Comparison of ENCODE assay signal across 27 mouse cellular contexts in the genomic region with DNA sequence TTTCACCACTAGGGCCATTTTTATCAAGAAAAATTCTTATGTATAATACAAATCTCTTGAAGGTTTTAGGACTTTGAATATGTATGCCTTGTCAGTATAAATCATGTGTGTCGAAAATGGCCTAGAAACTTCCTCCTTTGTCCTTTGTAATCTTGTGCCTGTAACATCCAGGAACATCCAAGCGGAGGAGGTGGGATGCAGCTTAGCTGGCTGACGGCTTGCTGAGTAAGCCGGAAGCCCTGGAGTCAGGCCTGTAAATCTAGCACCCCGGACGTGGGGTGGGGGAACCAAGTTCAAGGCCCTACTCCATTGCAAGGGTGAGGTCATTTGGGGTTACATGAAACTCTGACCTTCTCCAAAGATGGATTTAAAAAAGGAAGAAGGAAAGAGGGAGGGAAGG.
A peak's percentile ranks its signal among the peaks of the same experiment; 100 is the strongest.
DNase-seq lines count a peak whose midpoint lies in the region; ATAC-seq lines count a peak whose summit lies in the region.
"Had no signal": no experiment of that assay in that cellular context is flagged by ENCODE, and none has a peak within 500 bp of the region (broad histone marks: within the 10 kb centered on the region; RNA-seq: fewer than 3 reads in every experiment).

No protein-coding gene starts in this region.

- DNase-seq in adrenal gland, postnatal 14 days, result peak; percentile 18
- DNase-seq in adrenal gland, adult (ENCODE audit: inconsistent age in 2 of 2, low spot score in 1 of 2), result no peak
- peak; percentile 67 for DNase-seq in heart, adult 11 months
- DNase-seq in heart, embryonic 10.5 days (ENCODE audit: low spot score), result no peak
- DNase-seq in kidney, postnatal 10 days, result peak; percentile 28
- DNase-seq in kidney, adult 18-20 months, result no peak
- peak; percentile 27 to 48 for DNase-seq in kidney, postnatal 25 days
- DNase-seq: adrenal gland, adult 8-10 months; adrenal gland, postnatal 25 days; B cell, adult 2 months; cerebellum, adult 11 months; cerebellum, adult 18-20 months; cerebellum, adult 8-10 months; cerebellum, adult 9-11 months; cerebellum, postnatal 14 days; cerebellum, postnatal 36 days; embryo, embryonic 11 days had no signal

- H3K27me3 ChIP-seq in heart, embryonic 10.5 days (ENCODE audit: insufficient read depth, poor library complexity, severe bottlenecking), result peaks cover 3% of the 10 kb centered on the region; the same call in 1 of the 2 replicates
- H3K27me3 ChIP-seq in kidney, embryonic 14.5 days (ENCODE audit: control insufficient read depth, insufficient read depth, low read length), result no peaks in the 10 kb centered on the region
- H3K27me3 ChIP-seq: CH12.LX; embryonic facial prominence, embryonic 13.5 days; embryonic facial prominence, embryonic 15.5 days; forebrain, embryonic 12.5 days had no signal

- H3K27ac ChIP-seq in heart, embryonic 10.5 days, result no peak overlapping the region
- H3K27ac ChIP-seq in kidney, embryonic 14.5 days (ENCODE audit: low read depth, low read length), result no peak overlapping the region
- H3K27ac ChIP-seq: forebrain, embryonic 10.5 days; forebrain, embryonic 12.5 days had no signal

- no peaks in the 10 kb centered on the region for H3K36me3 ChIP-seq in heart, embryonic 10.5 days
- H3K36me3 ChIP-seq in kidney, embryonic 14.5 days (ENCODE audit: control insufficient read depth, insufficient read depth, low read length), result no peaks in the 10 kb centered on the region
- H3K36me3 ChIP-seq: embryonic facial prominence, embryonic 13.5 days; embryonic facial prominence, embryonic 15.5 days; forebrain, embryonic 10.5 days; forebrain, embryonic 12.5 days had no signal

- WGBS in heart, embryonic 10.5 days, result 77% methylated on average over 6 of the region's 6 CpGs
- WGBS in kidney, embryonic 14.5 days, result 52% methylated on average over 6 of the region's 6 CpGs

- H3K9ac ChIP-seq in kidney, embryonic 14.5 days (ENCODE audit: low read depth, low read length), result no peak overlapping the region
- H3K9ac ChIP-seq: embryonic facial prominence, embryonic 13.5 days; embryonic facial prominence, embryonic 15.5 days; forebrain, embryonic 12.5 days had no signal

- H3K4me3 ChIP-seq in heart, embryonic 10.5 days, result no peak overlapping the region
- no peak overlapping the region for H3K4me3 ChIP-seq in kidney, embryonic 14.5 days (ENCODE audit: low read length)
- H3K4me3 ChIP-seq: embryonic facial prominence, embryonic 13.5 days; embryonic facial prominence, embryonic 15.5 days; erythroblast, embryonic 14.5 days; forebrain, embryonic 10.5 days; forebrain, embryonic 12.5 days had no signal

- H3K4me2 ChIP-seq in kidney, embryonic 14.5 days (replicated peaks; ENCODE audit: low read depth, low read length), result no peak overlapping the region
- H3K4me2 ChIP-seq: embryonic facial prominence, embryonic 13.5 days; embryonic facial prominence, embryonic 15.5 days; forebrain, embryonic 12.5 days had no signal

- no peaks in the 10 kb centered on the region for H3K9me3 ChIP-seq in heart, embryonic 10.5 days
- no peaks in the 10 kb centered on the region for H3K9me3 ChIP-seq in kidney, embryonic 14.5 days (ENCODE audit: control insufficient read depth, low read length)
- H3K9me3 ChIP-seq: embryonic facial prominence, embryonic 13.5 days; embryonic facial prominence, embryonic 15.5 days; forebrain, embryonic 10.5 days; forebrain, embryonic 12.5 days had no signal

- peaks cover 4% of the 10 kb centered on the region; the same call in 1 of the 2 replicates for H3K4me1 ChIP-seq in heart, embryonic 10.5 days
- H3K4me1 ChIP-seq in kidney, embryonic 14.5 days (ENCODE audit: control insufficient read depth, insufficient read depth, low read length), result no peaks in the 10 kb centered on the region

- ATAC-seq in kidney, embryonic 14.5 days (ENCODE audit: low FRiP score, low TSS enrichment), result no peak
- ATAC-seq: CD4-positive, CD25-positive, alpha-beta regulatory T cell, adult 4 months; forebrain, embryonic 14.5 days; forebrain, embryonic 16.5 days had no signal

Comparison
In these comparisons a context has a peak if more than half of its experiments do, and no peak if none do; other contexts are left out.
1. DNase-seq: peak in adrenal gland, postnatal 14 days (single experiment), heart, adult 11 months (single experiment), kidney, postnatal 10 days (single experiment) and kidney, postnatal 25 days (2 of 2); none in adrenal gland, adult (0 of 2), heart, embryonic 10.5 days (single experiment) and kidney, adult 18-20 months (single experiment).